Mouse (Mus musculus) fibroblast of lung, adult 2 months (primary cell): Measurements from ENCODE around the gene Atp6v1a.

ENCODE experiments used
- DNase-seq: peaks from one replicate; pipeline ENCODE4 v3.0.0-alpha.2; 2011; ENCODE audit warnings: low read depth

Gene Atp6v1a

DNA sequence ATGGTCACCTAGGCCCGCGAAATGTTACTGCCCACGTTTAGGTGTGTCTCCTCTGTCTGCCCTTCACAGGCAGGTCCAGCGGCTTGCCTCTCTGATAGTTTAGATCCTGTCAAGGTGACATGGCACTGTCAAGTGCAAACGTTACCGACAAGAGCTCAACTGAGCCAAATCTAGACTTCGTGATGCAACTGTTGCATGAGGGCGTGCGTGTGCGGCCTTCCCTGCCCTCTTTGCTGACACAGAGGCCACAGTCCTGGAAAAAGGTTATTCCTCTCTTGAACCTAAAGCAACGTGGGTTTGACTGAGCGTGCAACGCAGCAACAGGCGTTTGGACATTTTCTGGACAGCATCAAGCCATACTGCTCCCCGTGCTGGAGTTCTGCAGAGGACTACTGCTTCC, 78.2 kb downstream of the Atp6v1a start:
- DNase-seq = no peak

DNA sequence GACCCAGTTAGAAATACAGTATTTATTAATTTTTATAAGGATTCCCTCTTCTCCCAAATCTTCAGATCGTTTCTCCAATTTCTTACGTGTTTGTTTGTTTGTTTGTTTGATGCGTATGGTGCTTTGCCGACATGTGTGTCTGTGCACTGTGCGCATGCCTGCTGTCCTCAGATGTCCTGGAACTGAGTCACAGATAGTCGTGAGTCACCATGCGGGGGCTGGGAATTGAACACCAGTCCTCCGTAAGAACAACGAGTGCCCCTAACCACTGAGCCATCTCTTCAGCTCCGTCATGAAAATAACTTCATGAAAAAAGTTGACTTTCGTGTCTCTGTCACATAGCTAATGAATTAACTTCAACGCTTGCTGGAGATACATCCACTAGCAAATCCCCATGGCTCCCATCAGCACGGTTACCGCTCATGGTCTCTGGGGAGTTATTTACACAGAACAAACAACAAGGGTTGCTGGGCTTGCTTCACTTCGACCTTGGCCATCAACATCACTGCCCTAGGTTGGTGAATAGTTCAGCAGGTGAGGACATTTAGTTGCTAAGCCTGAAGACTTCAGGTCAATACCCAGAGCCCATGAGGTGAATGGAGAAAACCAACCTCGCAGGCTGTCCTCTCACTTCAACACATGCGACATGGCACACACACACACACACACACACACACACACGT, 78.8 kb downstream of the Atp6v1a start:
- no peak for DNase-seq

DNA sequence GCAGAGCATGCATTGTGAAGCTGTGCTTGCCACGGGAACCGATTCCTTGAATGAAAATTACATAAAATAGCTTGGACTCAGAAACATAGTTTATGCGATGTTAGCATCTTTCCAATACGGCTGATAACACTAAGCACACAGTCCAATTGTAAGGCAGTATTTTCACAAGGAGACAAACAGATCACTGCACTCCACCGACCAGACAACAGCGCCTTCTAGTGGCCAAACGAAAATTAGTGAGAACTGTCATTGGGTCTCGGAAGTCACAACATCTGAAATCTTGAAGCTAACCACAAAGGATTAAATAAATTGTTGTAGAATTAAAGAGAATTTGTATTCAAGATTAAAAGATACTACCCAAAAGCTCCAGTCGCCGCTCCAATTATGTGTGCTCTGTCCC, 80.8 kb downstream of the Atp6v1a start:
- DNase-seq = no peak

DNA sequence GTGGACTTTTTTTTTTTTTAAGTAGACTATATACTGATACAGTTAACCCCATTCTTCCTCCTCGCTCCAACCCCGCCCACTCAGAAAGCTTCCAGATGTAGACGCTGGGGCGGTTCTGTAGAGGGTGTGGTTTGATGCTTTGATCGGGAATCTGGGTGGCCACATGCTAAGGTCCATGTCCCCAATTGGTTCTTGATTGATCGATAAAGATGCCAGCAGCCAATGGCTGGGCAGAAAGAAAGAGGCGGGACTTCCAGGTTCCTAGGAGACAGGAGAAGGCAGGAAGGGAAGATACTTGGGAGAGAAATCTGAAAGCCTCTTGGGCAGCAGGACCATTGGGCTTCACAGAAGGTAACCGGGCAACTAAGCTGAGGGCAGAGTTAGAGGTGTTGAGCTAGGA, 83.7 kb downstream of the Atp6v1a start:
- no peak for DNase-seq

DNA sequence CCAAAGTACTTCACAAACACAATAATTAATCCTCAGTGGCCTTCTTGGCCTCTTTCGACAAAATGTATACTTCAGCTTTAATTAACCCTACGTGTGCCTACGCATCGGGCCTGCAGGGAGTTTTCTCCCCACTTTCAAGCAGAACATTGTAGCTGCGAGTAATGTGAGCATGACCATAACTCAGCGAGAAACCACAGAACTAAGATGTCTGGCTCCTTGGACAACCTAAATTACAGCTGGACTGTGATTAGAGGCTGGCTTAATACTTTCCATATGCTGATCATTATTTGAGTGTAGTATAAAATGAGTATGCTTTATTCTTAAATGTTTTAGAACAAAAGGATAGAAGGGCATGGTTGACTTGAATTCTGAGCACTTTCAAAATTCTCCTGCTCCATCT, 86.2 kb downstream of the Atp6v1a start:
- DNase-seq = no peak

DNA sequence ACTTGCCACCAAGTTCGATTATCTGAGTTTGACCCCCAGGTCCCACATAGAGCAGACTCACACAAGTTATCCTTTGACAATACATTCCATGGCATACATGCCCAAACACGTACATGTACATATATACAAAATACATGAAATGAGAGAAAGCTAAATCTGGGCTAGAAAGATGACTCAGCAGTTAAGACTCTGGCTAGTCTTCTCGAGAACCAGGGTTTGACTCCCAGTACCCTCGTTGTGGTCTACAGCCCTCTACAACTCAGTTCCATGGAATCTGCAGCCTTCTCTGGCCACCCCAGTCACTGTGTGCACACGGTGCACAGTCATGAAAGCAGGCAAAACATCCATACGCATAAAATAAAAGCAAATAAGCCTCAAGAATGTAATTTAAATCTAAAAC, 87.1 kb downstream of the Atp6v1a start:
- DNase-seq = no peak

DNA sequence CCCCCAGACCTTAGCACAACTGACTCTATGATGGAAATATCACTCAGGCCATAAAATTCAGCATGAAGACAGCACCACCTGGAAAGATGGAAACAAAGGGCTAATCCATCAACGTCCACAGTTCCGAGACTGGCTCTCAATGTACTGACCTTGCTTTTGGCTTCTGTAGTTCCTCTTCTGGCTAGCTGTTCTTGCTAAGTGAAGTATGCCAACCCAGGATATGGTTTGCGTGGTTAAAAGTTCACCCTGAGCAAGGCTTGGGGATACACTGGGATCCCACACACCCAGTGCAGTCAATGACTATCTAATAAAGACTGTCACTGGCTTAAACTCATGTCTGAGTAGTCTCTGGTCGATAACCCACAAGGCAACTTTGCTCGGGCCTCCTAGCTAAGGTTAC, 89.4 kb downstream of the Atp6v1a start:
- no peak for DNase-seq

DNA sequence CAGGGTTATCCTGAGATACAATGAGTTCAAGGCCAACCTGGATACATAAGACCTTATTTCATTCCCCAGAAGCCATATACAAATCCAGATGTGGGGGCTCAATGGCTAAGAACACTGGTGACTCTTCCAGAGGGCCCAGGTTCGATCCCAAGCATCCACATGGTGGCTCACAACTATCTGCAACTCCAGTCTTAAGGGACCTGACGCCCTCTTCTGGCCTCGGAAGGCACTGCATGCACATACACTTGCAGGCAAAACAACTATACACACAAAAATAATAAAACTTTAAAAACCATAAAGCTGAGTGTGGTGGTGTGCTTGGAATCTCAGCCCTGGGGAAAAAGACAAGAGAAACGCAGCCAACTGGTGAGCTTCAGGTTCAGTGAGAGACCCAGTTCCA, 100.4 kb downstream of the Atp6v1a start:
- no peak for DNase-seq
